Mouse (Mus musculus) hindbrain, embryonic 13.5 days (tissue): ENCODE measurements around the gene Slc11a1. TPM values are rescaled to one million over a fixed set of nuclear protein-coding genes. Genes with fewer than 3 reads are reported as not detected.
A peak's percentile ranks its signal among the peaks of the same experiment; 100 is the strongest.
"Not testable (repeated sequence)": the region's sequence is repeated elsewhere in the genome, so short reads cannot be mapped to it uniquely, and the experiment has no call there.

Experiments used
- ATAC-seq: fragments of 200-750 bp; cut with Nextera tagmentation; 2 replicates; pipeline ENCODE4 v1.8.0; 2017; ENCODE audit warnings: moderate TSS enrichment; ENCODE audit not compliant: low FRiP score
- H3K27ac ChIP-seq: fragments of 300-500 bp; sonication (generic); 2 replicates; pipeline ENCODE4 v1.5.1; 2015; ENCODE audit warnings: inconsistent platforms, mild to moderate bottlenecking, moderate library complexity
- H3K27me3 ChIP-seq: fragments of 300-500 bp; sonication (generic); 2 replicates; pipeline ENCODE4 v1.6.1; 2015; ENCODE audit warnings: mild to moderate bottlenecking, inconsistent platforms
- H3K36me3 ChIP-seq: fragments of 300-500 bp; sonication (generic); 2 replicates; pipeline ENCODE4 v1.6.1; 2015; ENCODE audit warnings: mild to moderate bottlenecking, inconsistent platforms
- H3K4me1 ChIP-seq: fragments of 300-500 bp; sonication (generic); replicated peaks from 2 replicates; pipeline ENCODE4 v1.6.1; 2015; ENCODE audit warnings: inconsistent platforms
- H3K4me2 ChIP-seq: fragments of 300-500 bp; sonication (generic); 2 replicates; pipeline ENCODE4 v1.6.1; 2015; ENCODE audit warnings: inconsistent platforms, mild to moderate bottlenecking, moderate library complexity
- H3K4me3 ChIP-seq: fragments of 300-500 bp; sonication (generic); 2 replicates; pipeline ENCODE4 v1.5.1; 2015; ENCODE audit warnings: mild to moderate bottlenecking, inconsistent platforms
- H3K9ac ChIP-seq: fragments of 300-500 bp; sonication (generic); 2 replicates; pipeline ENCODE4 v1.6.1; 2015; ENCODE audit warnings: mild to moderate bottlenecking, inconsistent platforms
- H3K9me3 ChIP-seq: fragments of 300-500 bp; sonication (generic); 2 replicates; pipeline ENCODE4 v1.6.1; 2016; ENCODE audit warnings: inconsistent platforms
- WGBS: fragments of 180-500 bp; shearing (Covaris S2); methylation state at CpG from one replicate; pipeline ENCODE4 v1.1.7; 2015; 5-methylcytosine and 5-hydroxymethylcytosine counted together
- polyA plus RNA-seq: library from polyadenylated mRNA; unstranded; fragments of >200 nt; fragmentation: Nextera tagmentation; extraction: Ambion mirVana; gene quantifications from 2 replicates; pipeline ENCODE4 v1.2.1, GENCODE M21; 2015

Slc11a1 gene
- polyA plus RNA-seq, 1 experiment from 2014 or later: 2.5 TPM

DNA sequence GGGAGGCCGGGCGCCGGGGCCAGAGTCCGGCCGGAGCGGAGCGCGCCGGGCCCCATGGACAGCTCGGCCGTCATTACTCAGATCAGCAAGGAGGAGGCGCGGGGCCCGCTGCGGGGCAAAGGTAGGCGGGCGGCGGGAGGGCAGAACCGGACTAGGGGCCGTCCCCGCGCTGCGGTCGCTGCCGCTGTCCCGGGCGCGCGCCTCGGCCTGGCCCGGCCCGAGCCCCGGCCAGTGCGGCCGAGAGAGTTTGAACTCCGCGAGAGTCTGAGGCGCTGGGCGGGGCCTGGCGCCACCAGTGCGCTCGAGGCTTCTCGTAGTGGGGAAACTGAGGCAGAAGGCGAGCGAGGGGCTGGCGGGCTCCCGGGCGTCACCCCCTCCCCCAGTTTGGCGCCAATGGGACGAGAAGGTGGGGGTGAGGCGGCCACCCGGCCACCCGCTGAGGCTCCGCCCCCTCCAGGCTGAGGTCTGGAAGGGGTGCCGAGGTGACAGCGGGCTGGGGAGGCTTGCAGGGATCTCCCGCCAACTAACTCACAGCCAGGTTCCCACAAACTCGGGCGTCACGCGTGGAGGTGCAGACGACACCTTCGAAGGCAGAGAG lies 16.9 kb downstream of the Slc11a1 start:
- peak; percentile 40 for ATAC-seq

DNA sequence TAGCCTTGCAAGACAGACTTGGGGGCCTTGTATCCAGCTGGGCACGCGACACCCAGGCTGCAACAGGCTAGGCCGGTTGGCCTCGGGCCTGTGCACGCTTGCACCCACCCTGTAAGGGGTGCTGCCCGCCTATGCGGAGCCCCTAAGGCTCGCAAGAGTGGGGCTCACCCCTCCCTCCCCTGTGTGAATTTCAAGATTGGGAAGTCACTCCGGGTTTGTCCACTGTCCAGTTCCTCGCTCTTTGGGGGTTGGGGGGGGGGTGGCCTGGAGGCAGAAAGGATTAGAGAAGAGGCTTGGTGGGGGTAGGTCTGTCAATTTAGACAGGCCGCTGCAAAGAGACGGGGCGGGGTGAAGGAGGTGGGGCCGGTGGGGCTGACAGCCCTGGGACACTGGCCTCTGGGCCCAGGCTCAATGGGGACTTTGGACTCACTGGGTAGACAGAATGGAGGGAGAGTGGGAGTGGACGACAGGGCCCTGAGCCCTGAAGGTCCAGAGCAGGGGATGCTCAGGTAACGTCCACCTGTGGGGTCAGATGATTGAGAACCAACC lies 17.5 kb downstream of the Slc11a1 start:
- 4% methylated on average over 16 of the region's 16 CpGs for WGBS
- H3K4me2 ChIP-seq: peak overlapping the region; percentile 96
- peak overlapping the region; percentile 93 for H3K4me3 ChIP-seq
- peaks cover 29% of the 10 kb centered on the region for H3K27me3 ChIP-seq
- peak overlapping the region; percentile 87 for H3K9ac ChIP-seq
- H3K9me3 ChIP-seq: no peaks in the 10 kb centered on the region
- peak; percentile 19 for ATAC-seq
- peaks cover 38% of the 10 kb centered on the region for H3K4me1 ChIP-seq
- peak overlapping the region; percentile 86 for H3K27ac ChIP-seq
- H3K36me3 ChIP-seq: peaks cover 18% of the 10 kb centered on the region

More for the DNA sequence above, 16.9 kb downstream of the Slc11a1 start:
- peak overlapping the region; percentile 93 for H3K4me3 ChIP-seq
- peak overlapping the region; percentile 96 for H3K4me2 ChIP-seq
- H3K9me3 ChIP-seq: no peaks in the 10 kb centered on the region
- H3K9ac ChIP-seq: peak overlapping the region; percentile 87
- under 1% methylated on average over 57 of the region's 63 CpGs for WGBS
- peaks cover 18% of the 10 kb centered on the region for H3K36me3 ChIP-seq
- H3K27me3 ChIP-seq: peaks cover 29% of the 10 kb centered on the region
- peak overlapping the region; percentile 86 for H3K27ac ChIP-seq
- peaks cover 39% of the 10 kb centered on the region for H3K4me1 ChIP-seq

DNA sequence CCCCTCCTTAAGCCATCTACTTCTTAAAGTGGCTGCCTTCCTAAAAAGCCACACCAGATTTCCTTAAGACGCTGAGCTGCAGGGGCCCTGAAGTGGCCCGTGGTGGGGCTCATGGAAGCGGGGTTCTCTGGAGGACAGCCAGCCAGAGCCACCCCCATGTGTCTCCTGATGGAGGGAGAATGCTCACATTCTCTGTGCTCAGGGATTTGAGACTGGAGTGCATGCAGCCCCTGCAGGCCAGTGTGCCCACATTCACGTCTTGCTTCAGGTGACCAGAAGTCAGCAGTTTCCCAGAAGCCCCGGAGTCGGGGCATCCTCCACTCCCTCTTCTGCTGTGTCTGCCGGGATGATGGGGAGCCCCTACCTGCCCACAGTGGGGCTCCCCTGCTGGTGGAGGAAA lies 18.0 kb downstream of the Slc11a1 start:
- Histone ChIP-seq H3K9me3 (no peaks in the 10 kb centered on the region), H3K4me2 (peak overlapping the region; percentile 96), H3K4me1 (peaks cover 42% of the 10 kb centered on the region), H3K27ac (0 out of 2 replicates have a peak overlapping the region, but pooled peaks have one; percentile 18), H3K4me3 (peak overlapping the region; percentile 93), H3K9ac (peak overlapping the region; percentile 87), H3K27me3 (peaks cover 29% of the 10 kb centered on the region), H3K36me3 (peaks cover 18% of the 10 kb centered on the region)
- ATAC-seq: no peak
- WGBS: 56% methylated on average over 7 of the region's 7 CpGs

DNA sequence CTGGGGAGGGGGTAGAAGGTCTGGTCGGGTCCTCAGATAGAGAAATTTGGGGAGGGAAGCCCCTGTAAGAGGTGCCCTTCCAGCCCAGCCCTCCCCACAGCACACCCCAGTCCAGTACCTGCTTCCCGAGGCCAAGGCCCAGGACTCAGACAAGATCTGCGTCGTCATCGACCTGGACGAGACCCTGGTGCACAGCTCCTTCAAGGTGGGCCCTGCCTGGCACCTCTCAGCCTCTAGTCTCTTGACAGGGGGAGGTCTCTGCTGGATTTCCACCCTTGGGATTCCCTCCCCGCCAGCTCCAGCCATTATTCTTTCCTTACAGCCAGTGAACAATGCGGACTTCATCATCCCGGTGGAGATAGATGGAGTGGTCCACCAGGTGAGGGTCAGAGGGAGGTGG lies 18.7 kb downstream of the Slc11a1 start:
- Histone ChIP-seq H3K9ac (no peak overlapping the region), H3K4me3 (no peak overlapping the region), H3K36me3 (peaks cover 18% of the 10 kb centered on the region), H3K27ac (no peak overlapping the region), H3K27me3 (peaks cover 22% of the 10 kb centered on the region), H3K4me2 (peak overlapping the region; percentile 96; the same call in 1 of the 2 replicates), H3K4me1 (peaks cover 44% of the 10 kb centered on the region), H3K9me3 (no peaks in the 10 kb centered on the region)
- 88% methylated on average over 9 of the region's 9 CpGs for WGBS
- no peak for ATAC-seq

DNA sequence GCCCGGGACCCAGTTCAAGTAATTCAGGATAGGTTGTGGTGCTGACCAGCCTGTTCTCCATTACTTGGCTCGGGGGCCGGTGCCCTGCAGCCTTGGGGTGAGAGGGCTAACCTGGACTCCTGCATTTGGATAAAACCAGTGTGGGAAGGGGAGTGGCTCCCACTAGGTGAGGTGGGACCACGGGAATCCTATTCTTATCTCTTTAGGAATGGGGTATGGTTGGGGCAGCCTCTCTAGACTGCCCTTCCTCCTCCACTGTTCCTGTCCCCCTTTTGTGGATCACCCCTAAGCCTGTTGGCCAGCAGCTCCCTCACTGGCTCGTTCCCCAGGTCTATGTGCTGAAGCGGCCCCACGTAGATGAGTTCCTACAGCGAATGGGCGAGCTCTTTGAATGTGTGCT lies 19.3 kb downstream of the Slc11a1 start:
- peaks cover 44% of the 10 kb centered on the region for H3K4me1 ChIP-seq
- H3K4me3 ChIP-seq: no peak overlapping the region
- no peak overlapping the region for H3K4me2 ChIP-seq
- no peak overlapping the region for H3K27ac ChIP-seq
- no peak overlapping the region for H3K9ac ChIP-seq
- WGBS: 93% methylated on average over 9 of the region's 9 CpGs
- peaks cover 18% of the 10 kb centered on the region for H3K36me3 ChIP-seq
- H3K27me3 ChIP-seq: peaks cover 16% of the 10 kb centered on the region
- ATAC-seq: no peak
- H3K9me3 ChIP-seq: no peaks in the 10 kb centered on the region

DNA sequence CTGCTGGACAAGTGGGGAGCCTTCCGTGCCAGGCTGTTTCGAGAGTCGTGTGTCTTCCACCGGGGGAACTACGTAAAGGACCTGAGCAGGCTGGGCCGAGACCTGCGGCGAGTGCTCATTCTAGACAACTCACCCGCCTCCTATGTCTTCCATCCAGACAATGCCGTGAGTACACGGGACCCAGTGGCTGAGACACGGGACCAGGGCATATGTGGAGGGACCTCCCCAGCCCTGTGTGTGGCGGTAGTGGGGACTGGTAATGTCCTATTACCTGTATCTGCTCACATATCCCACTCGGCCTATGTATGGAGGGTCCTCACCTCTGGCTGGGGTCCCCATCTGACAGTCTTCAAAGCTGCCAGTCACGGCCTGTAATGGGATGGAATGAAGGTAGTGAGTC lies 19.9 kb downstream of the Slc11a1 start:
- 93% methylated on average over 15 of the region's 15 CpGs for WGBS
- H3K27me3 ChIP-seq: peaks cover 11% of the 10 kb centered on the region

DNA sequence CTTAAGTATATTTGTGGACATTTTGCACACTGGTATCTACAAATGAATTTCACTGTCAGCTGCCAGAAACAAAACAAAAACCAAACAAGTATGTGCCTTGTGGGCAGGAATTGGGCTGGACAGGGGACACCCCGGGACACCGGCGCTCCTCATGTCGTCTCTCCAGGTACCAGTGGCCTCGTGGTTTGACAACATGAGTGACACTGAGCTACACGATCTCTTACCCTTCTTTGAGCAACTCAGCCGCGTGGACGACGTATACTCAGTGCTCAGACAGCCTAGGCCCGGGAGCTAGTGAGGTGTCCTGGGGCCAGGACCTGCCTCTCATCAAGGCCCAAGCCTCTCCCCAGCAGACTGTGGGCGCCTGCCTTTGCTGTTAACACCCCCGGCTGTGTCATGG lies 20.3 kb downstream of the Slc11a1 start:
- Histone ChIP-seq H3K4me2 (no peak overlapping the region), H3K4me1 (peaks cover 36% of the 10 kb centered on the region), H3K27me3 (peaks cover 7% of the 10 kb centered on the region), H3K9me3 (no peaks in the 10 kb centered on the region), H3K27ac (no peak overlapping the region), H3K9ac (no peak overlapping the region), H3K4me3 (no peak overlapping the region), H3K36me3 (peaks cover 18% of the 10 kb centered on the region)
- ATAC-seq: no peak
- 93% methylated on average over 13 of the region's 13 CpGs for WGBS

More for the DNA sequence above, 19.9 kb downstream of the Slc11a1 start:
- H3K4me1 ChIP-seq: peaks cover 40% of the 10 kb centered on the region
- no peak overlapping the region for H3K4me2 ChIP-seq
- H3K27ac ChIP-seq: no peak overlapping the region
- no peak for ATAC-seq
- no peaks in the 10 kb centered on the region for H3K9me3 ChIP-seq
- H3K9ac ChIP-seq: no peak overlapping the region
- H3K4me3 ChIP-seq: no peak overlapping the region
- peaks cover 18% of the 10 kb centered on the region for H3K36me3 ChIP-seq

DNA sequence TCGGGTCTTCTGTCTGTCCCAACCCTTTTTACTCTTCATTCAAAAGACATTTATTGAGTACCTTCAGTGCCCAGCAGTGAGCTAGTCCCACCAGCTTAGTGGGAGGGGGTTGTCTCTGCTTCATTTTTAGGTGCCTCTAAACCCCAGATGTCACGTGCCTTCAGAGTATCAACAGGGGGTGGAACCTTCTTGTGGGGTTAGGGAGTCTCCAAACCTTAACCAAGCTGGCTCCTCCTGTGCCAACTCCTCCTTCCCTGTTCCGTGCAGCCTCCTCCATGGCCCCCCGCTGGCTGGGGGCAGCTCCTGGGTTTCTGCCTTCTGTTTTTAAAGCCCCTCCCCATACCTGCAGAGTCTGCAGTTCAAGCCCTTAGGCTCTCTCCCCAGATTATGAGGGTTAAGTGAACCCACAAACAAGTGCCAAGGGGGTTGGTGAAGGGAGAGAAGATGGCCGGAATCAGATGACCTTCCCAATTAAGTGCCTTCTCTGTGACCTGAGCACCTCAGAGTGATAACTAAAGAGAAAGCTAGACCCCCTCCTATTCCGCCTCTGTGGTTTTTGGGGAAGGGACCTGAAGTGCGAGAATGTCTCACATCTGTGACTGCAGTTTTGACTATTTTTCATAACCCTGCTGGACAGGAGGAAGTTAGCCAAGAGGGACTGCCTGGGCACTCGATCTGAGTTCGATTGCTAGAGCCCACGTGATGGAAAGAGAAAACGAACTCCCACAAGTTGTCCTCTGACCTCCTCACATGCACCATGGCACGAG lies 21.6 kb downstream of the Slc11a1 start:
- not testable (repeated sequence) for ATAC-seq, H3K9me3 ChIP-seq, H3K27me3 ChIP-seq
- WGBS: 8% methylated on average over 12 of the region's 12 CpGs
- Histone ChIP-seq H3K9ac (peak overlapping the region; percentile 67; the same call in 1 of the 2 replicates), H3K4me2 (peak overlapping the region; percentile 69), H3K36me3 (peaks cover 18% of the 10 kb centered on the region), H3K27ac (peak overlapping the region; percentile 35; the same call in 1 of the 2 replicates), H3K4me3 (peak overlapping the region; percentile 43), H3K4me1 (peaks cover 29% of the 10 kb centered on the region)

DNA sequence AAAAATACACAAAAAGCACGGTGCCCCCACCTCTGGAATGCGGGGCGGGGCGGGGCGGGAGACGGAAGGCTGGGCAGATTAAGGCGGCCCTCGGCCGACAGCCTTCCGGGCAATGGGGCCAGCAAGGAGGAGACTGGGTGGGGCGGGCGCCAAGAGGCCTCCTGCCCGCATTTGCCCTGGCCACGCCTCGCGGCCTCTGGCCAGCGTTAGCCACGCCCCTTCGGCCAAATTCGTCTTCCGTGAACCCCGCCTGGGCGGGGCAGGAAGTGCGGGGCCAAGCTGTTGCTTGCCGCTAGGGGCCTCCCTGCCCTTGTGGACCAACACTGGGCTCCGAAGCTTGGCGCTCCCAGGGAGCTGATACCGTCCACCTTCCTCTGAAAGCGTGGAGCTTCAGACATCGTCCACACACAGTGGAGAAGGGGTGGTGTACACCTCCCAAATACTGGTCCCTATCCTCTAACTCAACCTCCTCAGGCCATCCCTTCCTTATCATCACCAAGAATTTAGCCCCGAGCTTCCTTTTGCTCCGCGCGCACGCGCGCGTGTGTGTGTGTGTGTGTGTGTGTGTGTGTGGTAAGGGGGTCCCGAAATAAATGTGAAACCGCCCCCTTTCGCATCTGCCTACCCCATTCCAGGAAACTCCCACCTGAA lies 22.4 kb downstream of the Slc11a1 start:
- Histone ChIP-seq H3K4me3 (peak overlapping the region; percentile 43), H3K27me3 (no peaks in the 10 kb centered on the region), H3K27ac (0 out of 2 replicates have a peak overlapping the region, but pooled peaks have one; percentile 19), H3K9ac (peak overlapping the region; percentile 67), H3K4me1 (peaks cover 25% of the 10 kb centered on the region), H3K9me3 (no peaks in the 10 kb centered on the region), H3K36me3 (peaks cover 18% of the 10 kb centered on the region), H3K4me2 (peak overlapping the region; percentile 69)
- under 1% methylated on average over 41 of the region's 41 CpGs for WGBS
- ATAC-seq: peak; percentile 84

DNA sequence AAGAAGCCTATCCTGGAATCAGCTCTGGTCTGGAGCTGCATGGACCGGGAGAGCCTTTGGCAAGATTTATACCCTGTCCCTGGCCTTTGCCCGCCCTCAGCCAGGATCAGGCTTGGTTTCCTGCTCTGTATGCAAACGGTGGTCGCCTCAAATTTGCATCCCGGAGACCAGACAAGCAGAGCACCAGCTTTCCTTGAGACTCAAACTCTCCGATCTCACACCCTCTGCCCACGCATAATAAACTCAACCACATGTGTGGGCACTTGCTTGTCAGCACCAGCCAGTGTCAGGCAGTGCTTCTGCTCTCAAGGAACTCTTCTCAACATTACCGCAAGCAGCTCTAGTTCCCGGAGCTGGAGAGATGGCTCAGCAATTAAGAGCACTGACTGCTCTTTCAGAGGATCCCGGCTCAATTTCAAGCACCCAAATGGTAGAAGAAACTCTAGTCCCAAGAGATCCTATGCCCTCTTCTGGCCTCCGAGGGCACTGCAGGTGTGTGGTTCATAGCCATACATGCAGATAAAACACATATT lies 23.0 kb downstream of the Slc11a1 start:
- Histone ChIP-seq H3K36me3 (peaks cover 18% of the 10 kb centered on the region), H3K4me3 (peak overlapping the region; percentile 43), H3K4me2 (peak overlapping the region; percentile 69), H3K4me1 (peaks cover 19% of the 10 kb centered on the region), H3K9me3 (no peaks in the 10 kb centered on the region), H3K9ac (peak overlapping the region; percentile 67), H3K27me3 (no peaks in the 10 kb centered on the region), H3K27ac (0 out of 2 replicates have a peak overlapping the region, but pooled peaks have one; percentile 19)
- 4% methylated on average over 11 of the region's 11 CpGs for WGBS
- peak; percentile 11; the same call in 1 of the 2 replicates for ATAC-seq

DNA sequence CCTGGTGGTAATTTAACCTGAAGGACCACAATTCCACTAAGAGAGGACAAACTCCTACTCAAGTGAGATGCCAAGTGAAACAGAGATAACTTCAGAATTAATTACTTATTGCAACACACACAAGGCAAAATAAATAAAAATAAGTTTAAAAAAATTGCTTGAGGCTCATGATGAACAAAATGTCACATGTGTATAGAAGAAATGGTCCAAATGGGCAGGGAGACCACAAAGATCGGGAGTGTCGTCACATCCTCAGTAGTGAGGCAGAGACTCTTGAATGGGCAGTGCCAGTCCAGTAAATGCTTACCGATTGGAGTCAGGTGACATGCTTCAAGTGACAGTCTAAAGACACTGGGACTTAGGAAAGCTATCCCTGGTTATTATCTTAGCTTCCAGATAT lies 25.5 kb downstream of the Slc11a1 start:
- no peak for ATAC-seq
- Histone ChIP-seq H3K9me3 (no peaks in the 10 kb centered on the region), H3K36me3 (no peaks in the 10 kb centered on the region), H3K9ac (no peak overlapping the region), H3K27me3 (no peaks in the 10 kb centered on the region), H3K4me1 (peaks cover 10% of the 10 kb centered on the region; the same call in 1 of the 2 replicates), H3K4me2 (no peak overlapping the region), H3K4me3 (no peak overlapping the region), H3K27ac (no peak overlapping the region)
- WGBS: 85% methylated on average over 3 of the region's 3 CpGs
